Mouse (Mus musculus) testis, adult 2 months (tissue): ENCODE data around the gene Khdrbs2. TPM values are rescaled to one million over a fixed set of nuclear protein-coding genes. Genes with fewer than 3 reads are reported as not detected.

Source experiments
- H3K27ac ChIP-seq: fragments of 200-500 bp; 2 replicates; pipeline ENCODE4 v1.5.1; 2012; ENCODE audit warnings: low read depth, low read length; ENCODE audit not compliant: control insufficient read depth, insufficient read depth
- H3K27me3 ChIP-seq: fragments of 200-500 bp; 2 replicates; pipeline ENCODE4 v1.6.1; 2012; ENCODE audit warnings: mild to moderate bottlenecking, low read length, moderate library complexity; ENCODE audit not compliant: control insufficient read depth, insufficient read depth
- H3K36me3 ChIP-seq: fragments of 200-500 bp; 2 replicates; pipeline ENCODE4 v1.6.1; 2012; ENCODE audit warnings: mild to moderate bottlenecking, low read length; ENCODE audit not compliant: control insufficient read depth, insufficient read depth
- H3K4me1 ChIP-seq: fragments of 200-500 bp; 2 replicates; pipeline ENCODE4 v1.6.1; 2012; ENCODE audit warnings: low read length; ENCODE audit not compliant: control insufficient read depth, insufficient read depth
- H3K4me3 ChIP-seq: fragments of 200-500 bp; 2 replicates; pipeline ENCODE4 v1.5.1; 2012; ENCODE audit warnings: low read depth, mild to moderate bottlenecking, low read length, moderate library complexity, mixed read lengths; ENCODE audit not compliant: control insufficient read depth
- CTCF ChIP-seq: fragments of 200-500 bp; IDR thresholded peaks from 2 replicates; pipeline ENCODE4 v1.5.1; 2012; ENCODE audit warnings: low read depth, mild to moderate bottlenecking, inconsistent platforms, low read length, moderate library complexity; ENCODE audit not compliant: control insufficient read depth, insufficient read depth, insufficient replicate concordance
- POLR2A ChIP-seq: fragments of 200-500 bp; IDR thresholded peaks from 2 replicates; pipeline ENCODE4 v1.6.1; 2012; ENCODE audit warnings: low read depth, mild to moderate bottlenecking, inconsistent platforms, low read length, moderate library complexity; ENCODE audit not compliant: control insufficient read depth
- polyA plus RNA-seq: library from polyadenylated mRNA; depleted of rRNA; stranded (reverse); fragments of >200 nt; gene quantifications from 2 replicates; pipeline ENCODE4 v1.2.3, GENCODE M21; 2012

Khdrbs2 gene
- polyA plus RNA-seq, 1 experiment, result 0.09 TPM

GRCm38 (mm10) chr1:32568901-32569300, 396.4 kb downstream of the Khdrbs2 start:
- Histone ChIP-seq H3K4me3 (no peak overlapping the region), H3K4me1 (no peaks in the 10 kb centered on the region), H3K27me3 (no peaks in the 10 kb centered on the region), H3K27ac (no peak overlapping the region), H3K36me3 (no peaks in the 10 kb centered on the region)
- no peak for TF ChIP-seq POLR2A
- no peak for TF ChIP-seq CTCF

GRCm38 (mm10) chr1:32626060-32626459, 453.5 kb downstream of the Khdrbs2 start:
- no peaks in the 10 kb centered on the region for H3K36me3 ChIP-seq
- H3K4me1 ChIP-seq, result no peaks in the 10 kb centered on the region
- H3K27ac ChIP-seq, result no peak overlapping the region
- H3K4me3 ChIP-seq, result no peak overlapping the region
- no peaks in the 10 kb centered on the region for H3K27me3 ChIP-seq
- TF ChIP-seq CTCF (no peak), POLR2A (no peak)

- no peaks in the 10 kb centered on the region for H3K36me3 ChIP-seq
- no peak overlapping the region for H3K4me3 ChIP-seq
- 0 out of 2 replicates have a peak, but pooled peaks cover 2% of the 10 kb centered on the region for H3K4me1 ChIP-seq
- no peaks in the 10 kb centered on the region for H3K27me3 ChIP-seq
- H3K27ac ChIP-seq, result no peak overlapping the region
- TF ChIP-seq CTCF, result no peak
These were observed 460.2 kb downstream of the Khdrbs2 start for GRCm38 (mm10) chr1:32632415-32633354.

GRCm38 (mm10) chr1:32633404-32633803, 460.9 kb downstream of the Khdrbs2 start:
- Histone ChIP-seq H3K27ac (no peak overlapping the region), H3K4me1 (0 out of 2 replicates have a peak, but pooled peaks cover 2% of the 10 kb centered on the region), H3K4me3 (no peak overlapping the region), H3K27me3 (no peaks in the 10 kb centered on the region), H3K36me3 (no peaks in the 10 kb centered on the region)
- TF ChIP-seq CTCF (no peak), POLR2A (no peak)

GRCm38 (mm10) chr1:32639118-32639517, 466.6 kb downstream of the Khdrbs2 start:
- Histone ChIP-seq H3K27me3 (no peaks in the 10 kb centered on the region), H3K4me3 (no peak overlapping the region), H3K27ac (no peak overlapping the region), H3K4me1 (0 out of 2 replicates have a peak, but pooled peaks cover 2% of the 10 kb centered on the region), H3K36me3 (no peaks in the 10 kb centered on the region)
- TF ChIP-seq CTCF (no peak), POLR2A (no peak)

- Histone ChIP-seq H3K4me3 (no peak overlapping the region), H3K27me3 (no peaks in the 10 kb centered on the region), H3K36me3 (no peaks in the 10 kb centered on the region), H3K27ac (no peak overlapping the region), H3K4me1 (no peaks in the 10 kb centered on the region)
- TF ChIP-seq POLR2A (no peak), CTCF (no peak)
These were observed 477.2 kb downstream of the Khdrbs2 start for GRCm38 (mm10) chr1:32649647-32650209.

GRCm38 (mm10) chr1:32693806-32694205, 521.3 kb downstream of the Khdrbs2 start:
- no peak overlapping the region for H3K27ac ChIP-seq
- no peaks in the 10 kb centered on the region for H3K4me1 ChIP-seq
- TF ChIP-seq CTCF (no peak), POLR2A (no peak)

More at GRCm38 (mm10) chr1:32693806-32694205, 521.3 kb downstream of the Khdrbs2 start:
- no peaks in the 10 kb centered on the region for H3K27me3 ChIP-seq
- H3K36me3 ChIP-seq, result no peaks in the 10 kb centered on the region
- no peak overlapping the region for H3K4me3 ChIP-seq
